Mouse (Mus musculus) cerebellum, adult 2 months (tissue): ENCODE results near the gene Arl6ip1.

Experiments used
- CTCF ChIP-seq: fragments of 200-500 bp; IDR thresholded peaks from 2 replicates; pipeline ENCODE4 v1.5.1; 2011; ENCODE audit warnings: low read depth, mild to moderate bottlenecking, control low read depth, low read length, moderate library complexity, borderline replicate concordance; ENCODE audit not compliant: insufficient read depth
- POLR2A ChIP-seq: fragments of 200-500 bp; IDR thresholded peaks from 2 replicates; pipeline ENCODE4 v1.6.1; 2011; ENCODE audit warnings: low read length, control low read depth, borderline replicate concordance; ENCODE audit not compliant: insufficient read depth

GRCm38 (mm10) chr7:118163006-118163405 lies 33.5 kb upstream of the Arl6ip1 start:
- TF ChIP-seq CTCF (no peak), POLR2A (no peak)
